Mouse (Mus musculus) liver, adult 2 months (tissue): ENCODE data around the gene Tmem247.

Experiments used
- CTCF ChIP-seq: fragments of 200-500 bp; IDR thresholded peaks from 2 replicates; pipeline ENCODE4 v1.5.1; 2011; ENCODE audit warnings: low read depth, low read length, control low read depth
- POLR2A ChIP-seq: fragments of 200-500 bp; IDR thresholded peaks from 2 replicates; pipeline ENCODE4 v1.6.1; 2011; ENCODE audit warnings: low read length, control low read depth; ENCODE audit not compliant: insufficient read depth; ENCODE audit errors: extremely low read depth

DNA sequence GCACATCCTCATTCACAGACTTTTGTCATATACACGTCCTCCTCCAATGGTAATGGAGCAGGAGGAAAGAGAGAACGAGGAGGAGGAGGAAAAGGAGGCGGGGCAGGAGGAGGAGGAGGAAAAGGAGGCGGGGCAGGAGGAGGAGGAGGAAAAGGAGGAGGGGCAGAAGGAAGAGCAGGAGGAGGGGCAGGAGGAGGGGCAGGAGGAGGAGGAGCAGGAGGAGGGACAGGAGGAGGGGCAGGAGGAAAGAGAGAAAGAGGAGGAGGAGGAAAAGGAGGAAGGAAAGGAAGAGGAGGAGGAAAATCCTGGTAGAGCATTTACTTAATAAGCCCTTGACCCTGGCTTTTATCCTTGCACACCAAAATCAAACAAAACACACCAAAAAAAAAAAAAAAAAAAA is 28.9 kb downstream of the Tmem247 start:
- TF ChIP-seq CTCF (no peak), POLR2A (no peak)
